Mouse (Mus musculus): ENCODE measurements around the gene Epn3. TPM values are rescaled to one million over a fixed set of nuclear protein-coding genes. Genes with fewer than 3 reads are reported as not detected.

The Epn3 gene
- polyA plus RNA-seq, 1 experiment: 15.0 TPM

DNA sequence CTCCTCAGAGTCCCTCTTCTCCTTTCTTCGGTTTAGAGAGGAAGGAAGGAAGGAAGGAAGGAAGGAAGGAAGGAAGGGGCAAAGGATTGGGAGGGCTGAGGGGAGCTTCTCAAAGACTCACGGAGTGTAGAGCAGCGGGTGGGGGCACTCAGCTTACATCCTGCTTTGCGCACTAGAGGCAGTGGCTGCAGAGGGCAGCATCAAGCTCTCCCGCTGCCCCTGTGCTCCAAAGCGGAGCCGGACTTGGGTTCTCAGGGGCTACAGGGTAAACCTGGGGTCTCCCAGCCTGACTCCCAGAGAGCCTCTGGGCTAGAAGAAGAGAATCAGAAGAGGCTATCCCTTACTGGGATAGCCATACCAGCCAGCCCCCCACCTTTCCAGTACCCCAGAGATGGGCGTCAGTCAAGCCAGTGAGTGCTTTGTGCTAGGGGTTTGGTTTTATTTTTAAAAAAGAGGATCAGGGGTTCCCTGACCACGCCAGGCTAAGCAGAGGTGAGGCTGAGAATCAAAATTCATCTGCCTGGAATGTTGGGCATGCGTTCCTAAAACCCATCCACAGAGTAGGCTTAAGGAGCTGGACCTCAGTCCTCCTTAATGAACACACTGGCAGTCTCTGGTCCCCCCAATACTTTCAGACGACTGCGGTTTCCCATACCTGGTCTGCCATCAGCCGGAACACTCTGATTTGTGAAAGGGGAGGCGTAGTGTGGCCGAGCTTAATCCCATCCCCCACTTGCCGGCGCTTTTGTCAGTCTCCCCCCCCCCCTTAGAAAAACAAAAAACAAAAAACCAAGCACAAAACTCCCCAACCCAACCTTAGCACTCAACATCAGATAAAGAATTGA, 27.8 kb downstream of the Epn3 start:
- DNase-seq (ENCODE audit: low read depth): no peak

DNA sequence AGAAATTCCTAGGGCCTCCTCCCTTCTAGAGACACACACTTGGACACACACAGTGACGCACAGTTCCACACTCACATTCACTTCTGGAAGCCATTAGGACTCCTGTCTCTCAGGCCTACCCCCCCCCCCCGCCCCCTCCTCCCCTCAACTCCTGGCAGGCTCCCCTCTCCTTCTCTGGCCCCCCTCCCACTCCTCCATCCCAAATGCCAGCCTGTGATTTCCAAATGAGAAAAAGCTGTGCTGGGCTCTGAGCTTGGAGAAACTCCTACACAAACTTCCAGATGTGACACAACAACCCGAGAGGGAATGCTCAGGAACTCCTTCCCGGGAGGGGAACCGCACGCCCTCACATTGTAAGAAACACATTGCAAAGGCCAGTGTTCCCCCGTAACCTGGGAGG, 29.4 kb downstream of the Epn3 start:
- no peak for DNase-seq (ENCODE audit: low read depth)

DNA sequence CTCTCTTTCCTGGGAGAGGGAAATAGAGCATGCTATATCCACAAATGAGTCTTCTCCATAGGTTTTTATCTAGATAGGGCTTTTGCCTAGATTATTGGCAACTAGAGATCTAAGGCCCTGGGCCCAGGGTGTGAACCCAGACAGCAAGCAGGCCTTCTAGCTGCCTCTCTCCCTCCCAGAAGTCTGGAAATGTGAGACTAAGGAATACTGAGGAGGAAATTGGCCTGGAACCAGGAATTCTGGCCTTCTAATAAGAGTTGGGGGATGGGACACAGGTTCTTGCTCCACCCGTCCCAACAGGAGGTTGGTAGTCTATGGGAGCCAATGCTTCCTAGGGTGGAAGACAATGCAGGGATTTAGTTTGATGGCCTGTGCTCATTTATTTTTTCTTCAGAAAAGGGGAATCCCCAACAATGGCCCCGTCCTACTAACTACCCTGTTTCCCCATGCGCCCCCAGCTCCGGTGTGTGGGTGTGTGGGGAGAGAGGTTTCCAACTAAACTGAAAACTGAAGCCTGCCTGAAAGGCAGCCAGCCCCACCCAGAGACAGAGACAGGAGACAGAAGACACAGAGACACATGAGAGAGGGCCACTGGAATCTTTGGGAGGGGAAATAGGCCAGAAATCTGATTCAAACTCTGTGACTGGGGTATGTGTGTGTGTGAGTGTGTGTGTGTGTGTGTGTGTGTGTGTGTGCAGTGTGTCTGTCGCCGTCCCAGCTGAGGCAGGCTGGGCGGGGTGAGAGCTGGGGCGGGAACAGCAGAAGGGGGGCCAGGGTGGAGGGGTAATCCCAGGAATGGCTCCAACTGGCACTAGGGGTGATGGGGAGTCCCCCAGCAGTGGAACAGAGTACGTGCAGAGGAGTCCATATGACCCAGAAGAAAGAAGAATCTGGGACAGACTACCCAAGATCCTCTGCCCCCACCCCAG, 30.4 kb downstream of the Epn3 start:
- no peak for DNase-seq (ENCODE audit: low read depth)

GRCm38 (mm10) chr11:94468582-94469064, 31.2 kb downstream of the Epn3 start:
- no peak for DNase-seq (ENCODE audit: low read depth)

- no peak for DNase-seq (ENCODE audit: low read depth)
Measured at GRCm38 (mm10) chr11:94466333-94466855, 33.4 kb downstream of the Epn3 start.

- DNase-seq (ENCODE audit: low read depth): no peak
Measured at GRCm38 (mm10) chr11:94464170-94464569, 35.6 kb downstream of the Epn3 start.

GRCm38 (mm10) chr11:94461856-94462255, 37.9 kb downstream of the Epn3 start:
- no peak for DNase-seq (ENCODE audit: low read depth)

DNA sequence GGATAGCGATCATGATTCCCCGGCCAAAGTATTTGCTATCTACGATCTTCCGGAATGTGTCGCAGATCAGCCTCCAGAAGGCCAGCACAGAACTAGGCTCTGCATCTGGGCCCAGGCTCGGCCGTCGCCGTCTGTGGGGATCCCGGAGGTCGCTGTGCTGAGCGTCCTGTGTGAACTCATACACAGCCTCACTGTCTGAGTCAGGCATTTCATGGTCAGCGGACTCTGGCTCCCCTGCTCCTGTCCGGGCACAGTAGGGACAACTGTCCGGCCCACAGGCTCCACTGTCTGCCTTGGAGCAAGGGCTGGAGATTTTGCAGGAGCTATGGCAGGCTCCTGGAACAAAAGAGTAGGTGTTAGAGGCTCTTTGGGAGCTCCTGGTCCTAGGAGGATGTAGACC, 42.8 kb downstream of the Epn3 start:
- DNase-seq (ENCODE audit: low read depth): no peak

DNA sequence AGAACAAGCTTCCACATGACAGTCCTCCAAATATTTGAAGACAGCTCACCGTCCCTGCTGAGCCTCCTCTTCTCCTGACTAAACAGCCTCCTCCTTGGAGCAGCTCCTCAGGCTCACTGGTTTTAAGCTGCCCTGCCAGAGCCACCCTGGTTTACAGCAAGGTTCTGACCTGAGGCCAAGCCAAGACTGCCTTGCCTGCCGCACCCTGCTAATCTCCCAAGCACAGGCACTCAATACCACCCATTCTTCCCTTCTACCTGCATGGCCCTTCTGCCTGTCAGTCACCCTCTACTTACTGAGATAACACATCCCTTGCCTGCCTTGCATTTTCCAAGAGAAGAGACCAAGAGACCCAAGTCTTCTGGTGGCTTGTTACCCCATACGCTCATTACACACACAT, 43.4 kb downstream of the Epn3 start:
- no peak for DNase-seq (ENCODE audit: low read depth)

- DNase-seq (ENCODE audit: low read depth): no peak
Measured at GRCm38 (mm10) chr11:94455161-94455820, 44.5 kb downstream of the Epn3 start.

DNA sequence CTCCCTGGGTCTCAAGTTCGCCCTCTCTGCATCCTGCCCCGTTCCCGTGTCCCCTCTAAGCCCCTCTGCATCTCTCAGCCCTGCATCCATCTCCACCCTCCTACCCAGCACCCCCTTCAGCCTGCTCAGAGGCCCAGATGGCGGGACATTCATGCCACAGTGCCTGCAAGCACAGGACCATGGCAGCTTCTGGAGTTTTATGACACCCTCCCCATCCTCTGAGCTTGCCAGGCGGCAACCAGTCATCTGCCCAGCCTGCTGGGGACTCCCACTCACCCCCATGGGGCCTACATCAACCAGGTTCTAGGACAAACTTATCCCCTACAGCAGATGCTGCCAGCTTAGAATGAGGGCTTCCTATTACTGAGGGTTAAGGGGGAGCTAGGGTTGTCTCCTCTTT, 45.0 kb downstream of the Epn3 start:
- no peak for DNase-seq (ENCODE audit: low read depth)

GRCm38 (mm10) chr11:94451091-94451773, 48.5 kb downstream of the Epn3 start:
- no peak for DNase-seq (ENCODE audit: low read depth)

DNA sequence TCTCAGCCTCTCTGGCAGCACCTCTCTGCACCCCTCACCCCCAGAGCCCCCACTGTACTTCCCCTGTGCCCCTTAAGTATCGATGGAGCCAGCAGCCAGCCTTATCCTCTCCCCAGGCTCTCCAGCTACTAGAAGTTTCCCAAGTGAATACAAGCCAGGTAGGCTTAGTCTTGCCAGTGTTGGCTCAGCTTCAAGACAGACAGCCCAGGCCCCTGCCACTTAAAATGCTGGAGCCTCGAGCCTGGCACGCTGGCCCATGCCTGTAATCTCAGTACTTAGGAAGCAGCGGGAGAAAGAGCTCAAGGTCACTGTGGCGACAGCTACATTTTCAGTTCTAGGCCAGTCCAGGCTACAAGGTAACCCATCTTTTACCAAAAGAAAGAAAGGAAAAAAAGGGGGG, 49.9 kb downstream of the Epn3 start:
- DNase-seq (ENCODE audit: low read depth): no peak

DNA sequence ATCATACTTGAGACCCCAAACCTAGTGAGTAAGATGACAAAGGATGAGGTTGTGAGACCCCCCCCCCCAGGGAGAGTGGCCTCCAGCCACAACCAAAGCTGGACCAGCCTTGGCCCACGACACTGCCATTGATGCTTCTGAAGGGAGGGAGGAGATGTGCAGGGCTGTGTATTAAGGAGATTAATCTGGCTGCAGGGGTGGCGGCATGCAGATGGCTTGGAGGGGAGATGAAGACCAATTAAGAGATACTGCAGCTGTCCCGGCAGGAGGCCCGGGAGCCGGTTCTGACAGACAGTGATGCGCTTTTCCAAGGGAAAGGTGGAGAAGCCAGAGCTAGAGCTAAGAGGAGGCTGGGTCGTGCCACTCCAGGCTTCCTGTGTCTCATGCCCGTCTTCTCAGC, 50.5 kb downstream of the Epn3 start:
- no peak for DNase-seq (ENCODE audit: low read depth)

GRCm38 (mm10) chr11:94447017-94447416, 52.8 kb downstream of the Epn3 start:
- DNase-seq (ENCODE audit: low read depth): no peak

- DNase-seq (ENCODE audit: low read depth): no peak
Measured at GRCm38 (mm10) chr11:94445300-94445699, 54.5 kb downstream of the Epn3 start.

GRCm38 (mm10) chr11:94444829-94445228, 54.9 kb downstream of the Epn3 start:
- DNase-seq (ENCODE audit: low read depth): no peak

GRCm38 (mm10) chr11:94441752-94442151, 58.0 kb downstream of the Epn3 start:
- no peak for DNase-seq (ENCODE audit: low read depth)

- no peak for DNase-seq (ENCODE audit: low read depth)
Measured at GRCm38 (mm10) chr11:94441122-94441521, 58.7 kb downstream of the Epn3 start.

GRCm38 (mm10) chr11:94440421-94440820, 59.4 kb downstream of the Epn3 start:
- no peak for DNase-seq (ENCODE audit: low read depth)
